In the genomic region with DNA sequence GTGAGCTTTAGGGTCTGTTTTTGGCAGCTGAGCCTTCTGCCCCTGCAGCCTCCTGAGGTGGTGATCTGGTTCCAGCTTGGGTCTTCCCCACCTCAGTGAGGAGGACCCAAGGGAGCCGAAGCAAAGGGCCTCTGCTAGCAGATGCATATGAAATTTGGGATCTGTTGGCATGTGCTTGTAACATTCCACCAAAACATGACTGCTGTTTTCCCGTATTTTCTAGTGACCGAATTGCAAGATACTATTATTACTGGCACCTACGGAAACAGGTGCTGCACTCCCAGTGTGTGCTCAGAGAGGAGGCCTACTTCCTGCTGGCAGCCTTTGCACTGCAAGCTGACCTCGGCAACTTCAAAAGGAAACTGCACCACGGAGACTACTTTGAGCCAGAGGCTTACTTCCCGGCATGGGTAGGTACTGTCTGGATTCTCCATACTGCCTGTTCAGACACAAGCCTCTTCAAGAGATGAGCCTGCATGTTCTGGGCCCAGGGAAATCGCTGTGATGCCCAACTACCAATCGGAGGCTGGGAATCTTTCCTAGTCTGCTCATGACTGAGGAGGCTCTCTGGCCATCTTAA, we compare ENCODE assay signal across 14 mouse cellular contexts. TPM values are rescaled to one million over a fixed set of nuclear protein-coding genes. Genes with fewer than 3 reads are reported as not detected.
DNase-seq lines count a peak whose midpoint lies in the region; ATAC-seq lines count a peak whose summit lies in the region.
"Had no signal": no experiment of that assay in that cellular context is flagged by ENCODE, and none has a peak within 500 bp of the region (broad histone marks: within the 10 kb centered on the region; RNA-seq: fewer than 3 reads in every experiment).

No protein-coding gene starts in this region.

- ATAC-seq in limb, embryonic 15.5 days (ENCODE audit: insufficient number of reproducible peaks, low FRiP score, low TSS enrichment, low read depth), result no peak

- WGBS in limb, embryonic 15.5 days, result 64% methylated on average over 9 of the region's 9 CpGs
- WGBS in limb, embryonic 10.5 days, result 76% methylated on average over 9 of the region's 9 CpGs
- 78% methylated on average over 9 of the region's 9 CpGs for WGBS in midbrain, embryonic 10.5 days

- peak overlapping the region; percentile 27; the same call in 1 of the 2 replicates for H3K27ac ChIP-seq in limb, embryonic 15.5 days
- H3K27ac ChIP-seq in limb, embryonic 10.5 days, result no peak overlapping the region
- no peak overlapping the region for H3K27ac ChIP-seq in midbrain, embryonic 10.5 days (replicated peaks)
- H3K27ac ChIP-seq: embryonic facial prominence, embryonic 12.5 days; forebrain, embryonic 10.5 days; liver, embryonic 13.5 days had no signal

- DNase-seq in gastrocnemius, postnatal 25 days, result peak; percentile 30
- no peak for DNase-seq in gastrocnemius, adult 8-10 months (ENCODE audit: low spot score in 2 of 2)
- DNase-seq in limb, embryonic 10.5 days (ENCODE audit: low spot score), result no peak
- peak; percentile 58 for DNase-seq in cerebellum, adult 9-11 months
- peak; percentile 37 for DNase-seq in thymus, postnatal 14 days
- no peak for DNase-seq in midbrain, embryonic 10.5 days (ENCODE audit: low spot score)
- DNase-seq in right cerebral cortex, adult 2 months (ENCODE audit: low spot score in 2 of 2), result no peak
- DNase-seq: kidney, postnatal 14 days; layer of hippocampus, postnatal 36 days; liver, embryonic 13.5 days; right cerebral cortex, postnatal 25 days had no signal

- H3K9ac ChIP-seq in limb, embryonic 15.5 days, result no peak overlapping the region
- H3K9ac ChIP-seq: embryonic facial prominence, embryonic 12.5 days; liver, embryonic 13.5 days had no signal

- no peaks in the 10 kb centered on the region for H3K9me3 ChIP-seq in limb, embryonic 15.5 days
- H3K9me3 ChIP-seq in limb, embryonic 10.5 days (replicated peaks), result no peaks in the 10 kb centered on the region
- no peaks in the 10 kb centered on the region for H3K9me3 ChIP-seq in midbrain, embryonic 10.5 days (replicated peaks)
- H3K9me3 ChIP-seq: embryonic facial prominence, embryonic 12.5 days; forebrain, embryonic 10.5 days; liver, embryonic 13.5 days had no signal

- H3K27me3 ChIP-seq in limb, embryonic 15.5 days, result no peaks in the 10 kb centered on the region
- no peaks in the 10 kb centered on the region for H3K27me3 ChIP-seq in limb, embryonic 10.5 days (ENCODE audit: low read depth, poor library complexity, severe bottlenecking)
- H3K27me3 ChIP-seq in midbrain, embryonic 10.5 days (ENCODE audit: low read depth, poor library complexity, severe bottlenecking), result peaks cover under 1% of the 10 kb centered on the region; the same call in 1 of the 2 replicates
- H3K27me3 ChIP-seq: embryonic facial prominence, embryonic 12.5 days; liver, embryonic 13.5 days had no signal

- H3K4me2 ChIP-seq in limb, embryonic 15.5 days, result no peak overlapping the region
- H3K4me2 ChIP-seq: embryonic facial prominence, embryonic 12.5 days; liver, embryonic 13.5 days had no signal

- H3K4me1 ChIP-seq in limb, embryonic 15.5 days, result peaks cover 16% of the 10 kb centered on the region
- H3K4me1 ChIP-seq in limb, embryonic 10.5 days, result no peaks in the 10 kb centered on the region
- H3K4me1 ChIP-seq in midbrain, embryonic 10.5 days, result no peaks in the 10 kb centered on the region; the same call in 1 of the 2 replicates
- H3K4me1 ChIP-seq: embryonic facial prominence, embryonic 12.5 days; forebrain, embryonic 10.5 days; liver, embryonic 13.5 days had no signal

- peaks cover 66% of the 10 kb centered on the region for H3K36me3 ChIP-seq in limb, embryonic 15.5 days
- H3K36me3 ChIP-seq in limb, embryonic 10.5 days, result peaks cover 87% of the 10 kb centered on the region
- peaks cover 53% of the 10 kb centered on the region for H3K36me3 ChIP-seq in midbrain, embryonic 10.5 days

- no peak overlapping the region for H3K4me3 ChIP-seq in limb, embryonic 15.5 days
- H3K4me3 ChIP-seq in limb, embryonic 10.5 days, result no peak overlapping the region
- H3K4me3 ChIP-seq in midbrain, embryonic 10.5 days, result no peak overlapping the region
- H3K4me3 ChIP-seq: embryonic facial prominence, embryonic 12.5 days; forebrain, embryonic 10.5 days; liver, embryonic 13.5 days had no signal

RNA-seq across cellular contexts. Expression of a gene that starts 55.2 kb away (rescaled TPM):
- total RNA-seq in gastrocnemius, postnatal 25 days (2021), result 10 to 100 TPM; 13.6 to 16.1 TPM
- 10 to 100 TPM in 2 of 4 experiments, 1 to 10 TPM in 2; 8.7 to 13.6 (median 11.3) TPM for total RNA-seq in gastrocnemius, adult 8-10 months (2022)
- polyA plus RNA-seq in limb, embryonic 15.5 days (2015; fragmentation: Nextera tagmentation; extraction: Ambion mirVana), result 70.7 and 71.1 TPM in 2 replicates
- 47.9 and 55.6 TPM in 2 replicates for polyA plus RNA-seq in limb, embryonic 10.5 days (2016; fragmentation: Nextera tagmentation; extraction: Ambion mirVana)
- polyA plus RNA-seq in midbrain, embryonic 10.5 days (2016; fragmentation: Nextera tagmentation; extraction: Ambion mirVana), result 18.0 and 19.2 TPM in 2 replicates

RNA-seq across cellular contexts. Expression of a gene that starts 57.2 kb away (rescaled TPM):
- 10 to 100 TPM; 84.6 to 87.0 TPM for total RNA-seq in gastrocnemius, postnatal 25 days (2021)
- 100 to 1,000 TPM in 1 of 4 experiments, 10 to 100 TPM in 3; 91.7 to 107 (median 95.3) TPM for total RNA-seq in gastrocnemius, adult 8-10 months (2022)
- 229 and 230 TPM in 2 replicates for polyA plus RNA-seq in limb, embryonic 15.5 days (2015; fragmentation: Nextera tagmentation; extraction: Ambion mirVana)
- 221 and 232 TPM in 2 replicates for polyA plus RNA-seq in limb, embryonic 10.5 days (2016; fragmentation: Nextera tagmentation; extraction: Ambion mirVana)
- polyA plus RNA-seq in midbrain, embryonic 10.5 days (2016; fragmentation: Nextera tagmentation; extraction: Ambion mirVana), result 225 and 228 TPM in 2 replicates

Comparison
In these comparisons a context has a peak if more than half of its experiments do, and no peak if none do; other contexts are left out.
1. DNase-seq: peak in gastrocnemius, postnatal 25 days (single experiment), cerebellum, adult 9-11 months (single experiment) and thymus, postnatal 14 days (single experiment); none in gastrocnemius, adult 8-10 months (0 of 2), limb, embryonic 10.5 days (single experiment), midbrain, embryonic 10.5 days (single experiment) and right cerebral cortex, adult 2 months (0 of 2).